Mouse (Mus musculus) adrenal gland, postnatal 36 days (tissue): ENCODE results near the gene Ikbke. TPM values are rescaled to one million over a fixed set of nuclear protein-coding genes. Genes with fewer than 3 reads are reported as not detected.
A peak's percentile ranks its signal among the peaks of the same experiment; 100 is the strongest.

Source experiments
- DNase-seq, 2 experiments: peaks; one replicate each; pipeline ENCODE4 v3.0.0; 2021; ENCODE audit warnings: mixed read lengths in 1 of 2
- long read RNA-seq, 2 experiments: library from polyadenylated mRNA; stranded (forward); transcript quantifications; one replicate each; pipeline ENCODE4 v2.0.0; 2021; ENCODE audit warnings: borderline sequencing depth in 2 of 2
- total RNA-seq, 2 experiments: library from RNA; stranded (reverse); gene quantifications; 2 replicates each; pipeline ENCODE4 v1.2.3; 2021

Ikbke gene
- 10 to 100 TPM in 1 of 2 experiments, 1 to 10 TPM in 1; 6.6 to 20.5 TPM for total RNA-seq
- long read RNA-seq, experiment 1, partial matches to known transcripts: 2 of 8 reads
- long read RNA-seq, experiment 1, other reads (novel, unspliced or antisense): 3 of 8 reads
- long read RNA-seq, experiment 2, partial matches to known transcripts: 0 of 5 reads
- long read RNA-seq, experiment 2, other reads (novel, unspliced or antisense): 2 of 5 reads

DNA sequence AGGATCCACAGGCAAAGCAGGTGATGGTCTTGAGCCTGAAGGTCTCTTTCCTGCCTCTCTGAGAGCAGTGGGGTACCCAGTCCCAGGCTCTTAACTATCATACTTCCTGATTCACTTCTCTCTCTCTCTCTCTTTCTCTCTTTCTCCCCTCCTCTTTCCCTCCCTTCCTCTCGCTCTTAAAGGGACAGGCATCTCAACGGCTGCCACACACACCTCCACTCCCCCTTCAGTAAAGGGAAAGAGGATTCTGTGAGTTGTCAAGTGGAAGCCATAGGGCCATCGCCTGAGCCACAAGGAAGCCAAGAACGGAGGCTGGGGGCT, at the start of gene Ikbke:
TSS of gene Ikbke (minus strand) at position 151 of the 321 bp plus-strand sequence.
- DNase-seq: no peak

DNA sequence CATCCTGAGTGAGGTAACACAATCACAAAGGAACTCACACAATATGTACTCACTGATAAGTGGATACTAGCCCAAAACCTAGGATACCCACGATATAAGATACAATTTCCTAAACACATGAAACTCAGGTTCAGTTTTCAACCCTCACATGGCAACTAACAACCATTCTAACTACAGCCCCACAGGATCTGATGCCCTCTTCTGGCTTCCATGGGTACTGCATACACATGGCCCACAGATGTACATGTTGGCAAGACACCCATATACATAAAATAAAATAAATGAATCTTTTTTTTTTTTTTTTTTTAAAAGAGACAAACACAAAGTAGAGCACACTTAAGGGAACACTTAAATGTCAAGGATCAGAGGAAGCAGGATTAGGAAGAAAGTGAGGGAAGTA, 49.7 kb upstream of the Ikbke start:
- DNase-seq: peak in 1 of 2 experiments; percentile 19

DNA sequence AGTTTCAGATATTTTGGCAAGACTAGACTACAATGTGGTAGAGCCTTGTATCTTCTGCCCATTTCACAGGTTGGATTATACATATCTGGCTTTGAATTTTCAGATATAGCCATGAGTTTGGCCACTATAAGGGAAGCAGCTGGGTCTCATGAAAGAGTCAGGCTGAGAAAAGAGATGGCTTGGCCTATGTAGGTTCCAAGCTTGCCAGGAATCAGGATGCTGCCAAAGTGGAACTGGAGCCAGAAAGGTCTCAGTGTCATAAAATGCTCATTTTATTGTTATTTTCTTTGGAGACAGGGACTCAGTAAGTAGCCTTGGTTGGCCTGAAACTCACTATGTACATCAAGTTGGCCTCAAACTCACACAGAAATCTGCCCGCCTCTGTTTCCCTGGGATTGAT, 47.8 kb upstream of the Ikbke start:
- DNase-seq: no peak

DNA sequence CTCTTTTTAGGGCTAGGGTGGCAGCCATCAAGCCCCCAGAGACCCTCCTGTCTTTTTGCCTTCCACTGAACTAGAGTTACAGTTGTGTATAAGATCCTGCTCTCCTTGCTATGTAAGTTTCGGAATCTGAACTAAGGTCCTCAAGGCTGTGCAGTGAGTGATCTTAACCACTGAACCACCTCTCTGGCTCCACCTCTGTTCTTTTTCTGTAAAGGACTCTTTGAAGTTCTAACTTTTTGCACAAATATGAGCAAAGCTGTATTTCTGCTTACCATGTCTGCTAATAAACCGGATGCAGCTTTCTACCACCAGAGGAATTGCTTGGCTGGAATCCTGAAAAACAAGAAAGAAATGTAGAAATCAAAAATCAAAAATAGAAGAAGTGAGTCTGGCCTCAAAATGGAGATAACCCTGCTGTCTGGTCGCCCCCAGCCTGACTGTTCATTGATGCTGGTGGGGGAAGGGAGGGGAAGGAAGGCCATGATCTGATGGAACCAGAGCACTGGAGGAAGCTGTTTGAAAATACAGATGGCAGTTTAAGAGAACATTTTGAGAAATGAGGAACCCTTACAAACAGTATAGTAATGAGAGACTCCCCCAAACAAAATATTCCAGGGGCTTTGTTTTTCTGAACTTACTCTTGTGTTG, 45.5 kb upstream of the Ikbke start:
- no peak for DNase-seq

DNA sequence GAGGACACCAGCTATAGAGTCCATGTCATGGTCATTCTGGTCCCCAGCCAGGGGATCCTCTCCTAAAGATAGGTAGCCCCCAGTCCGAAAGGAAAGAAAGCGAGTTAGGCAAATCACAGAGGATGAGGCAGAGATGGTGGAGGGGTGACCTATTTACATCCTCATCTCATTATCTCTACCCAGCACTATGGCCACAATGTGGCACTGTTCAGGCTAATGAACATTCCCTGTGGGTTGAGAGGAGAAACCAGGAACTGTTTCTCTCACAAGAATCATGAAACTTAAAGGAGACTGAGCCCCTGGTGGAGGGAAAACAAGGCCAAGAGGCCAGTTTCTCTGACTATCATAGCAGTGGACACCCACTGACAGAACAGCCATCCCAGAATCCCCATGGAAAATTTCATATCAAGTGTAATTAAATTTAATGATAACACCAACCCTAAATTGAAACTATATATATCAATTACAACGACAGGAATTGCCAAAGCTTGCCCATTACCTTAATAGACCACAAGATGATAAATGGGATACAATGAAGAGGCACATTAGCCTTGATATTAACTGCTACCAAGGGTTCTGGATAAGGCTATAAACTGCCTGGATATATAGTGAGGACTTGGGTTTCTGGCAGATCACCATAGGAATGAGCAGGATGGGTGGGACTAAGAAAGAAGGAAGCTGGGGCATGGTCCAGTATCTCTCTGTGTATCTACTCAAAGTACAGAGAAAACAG, 40.4 kb upstream of the Ikbke start:
- DNase-seq: no peak

DNA sequence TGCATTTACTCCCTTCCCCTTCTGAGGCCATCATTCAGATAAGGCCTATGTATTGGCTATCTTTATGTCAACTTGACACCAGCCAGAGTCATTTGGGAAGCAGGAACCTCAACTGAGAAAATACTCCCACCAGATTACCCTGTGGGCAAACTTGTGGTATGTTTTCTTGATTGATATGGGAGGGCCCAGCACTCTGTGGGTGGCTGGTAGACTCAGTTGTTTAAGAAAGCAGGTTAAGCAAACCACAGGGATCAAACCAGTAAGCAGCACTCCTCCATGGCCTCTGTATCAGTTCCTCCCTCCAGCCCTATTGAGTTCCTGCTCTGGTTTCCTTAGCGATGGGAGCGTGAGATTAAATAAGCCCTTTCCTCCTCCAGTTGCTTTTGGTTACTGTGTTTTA, 39.0 kb upstream of the Ikbke start:
- no peak for DNase-seq

DNA sequence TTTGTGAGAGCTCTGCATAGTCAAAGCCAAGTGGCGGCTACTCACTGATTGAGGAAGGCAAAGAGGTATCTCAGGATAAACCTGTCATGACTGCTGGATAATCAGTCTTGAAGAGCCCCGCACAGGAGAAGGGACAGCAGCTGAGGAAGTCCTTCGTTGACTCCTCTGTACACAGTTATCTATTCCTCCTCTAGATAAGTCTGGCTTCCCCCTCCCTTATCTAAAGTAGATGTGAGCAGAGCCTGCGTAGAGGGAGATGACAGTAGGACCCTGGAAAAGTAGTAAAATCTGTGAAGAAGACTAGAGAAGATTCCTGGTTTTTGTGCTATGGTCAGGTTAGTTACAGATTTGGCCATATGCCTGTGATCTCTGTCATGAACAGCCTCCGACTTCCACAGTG, 38.2 kb upstream of the Ikbke start:
- DNase-seq: no peak

DNA sequence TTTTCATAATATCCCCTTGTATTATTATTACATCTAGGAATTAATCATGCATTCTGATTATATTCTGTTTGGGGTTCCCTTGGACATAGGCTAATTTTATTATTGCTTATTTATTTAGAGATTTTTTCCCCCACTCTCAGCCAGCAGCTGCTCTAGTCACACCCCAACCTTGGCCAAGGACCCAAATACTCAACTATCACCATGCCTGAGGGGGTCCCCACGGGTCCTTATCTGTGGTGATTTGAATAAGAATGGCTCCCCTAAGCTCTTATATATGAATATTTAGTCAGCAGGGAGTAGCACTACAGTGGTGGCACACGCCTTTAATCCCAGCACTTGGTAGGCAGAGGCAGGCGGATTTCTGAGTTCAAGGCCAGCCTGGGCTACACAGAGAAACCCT, 31.9 kb upstream of the Ikbke start:
- DNase-seq: no peak

DNA sequence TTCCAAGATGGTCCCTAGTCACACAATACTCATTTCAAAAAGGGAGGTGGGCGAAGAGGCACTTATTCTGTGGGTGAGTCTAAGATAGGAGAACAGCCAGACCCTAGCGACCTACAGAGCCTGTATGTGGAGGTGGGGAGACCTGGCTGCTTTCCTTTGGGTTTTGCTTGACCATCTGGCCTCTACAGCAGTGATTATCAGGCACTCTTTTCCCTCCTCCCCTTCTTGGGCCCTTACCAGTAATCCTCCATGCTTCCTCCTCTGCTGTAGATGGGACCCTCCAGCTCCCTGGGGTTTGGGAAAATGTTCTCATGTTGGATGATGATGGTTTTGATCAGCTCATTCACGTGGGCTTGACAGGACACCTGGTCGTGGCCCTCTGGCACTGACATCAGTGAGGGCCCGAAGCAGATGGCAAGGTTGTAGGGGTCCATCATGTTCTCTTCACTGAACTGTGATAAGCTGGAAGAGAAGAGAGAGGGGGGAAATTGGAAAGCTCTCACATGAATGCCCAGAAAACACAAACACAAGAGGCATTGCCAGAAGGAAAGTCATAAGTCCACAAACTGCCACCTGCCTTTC, 30.9 kb upstream of the Ikbke start:
- DNase-seq: no peak

DNA sequence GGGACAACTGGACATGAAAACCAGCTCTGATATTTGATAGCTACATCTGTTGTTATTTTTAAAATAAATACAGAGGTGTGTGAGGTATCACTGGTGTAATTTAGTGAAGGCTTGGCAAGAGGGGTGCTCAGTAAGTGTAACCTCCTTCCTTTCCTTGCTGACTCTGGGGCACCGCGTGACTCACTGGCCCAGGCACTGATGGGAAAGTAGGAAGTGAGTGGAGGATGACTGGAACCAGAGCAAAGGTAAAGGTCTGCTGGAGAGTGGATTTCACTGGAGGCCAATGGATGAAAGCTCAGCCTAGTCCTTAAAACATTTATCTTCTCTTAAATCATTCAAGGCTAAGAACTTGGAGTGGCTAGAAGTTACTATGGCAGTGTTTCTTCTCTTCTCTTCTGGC, 21.3 kb upstream of the Ikbke start:
- DNase-seq: no peak

DNA sequence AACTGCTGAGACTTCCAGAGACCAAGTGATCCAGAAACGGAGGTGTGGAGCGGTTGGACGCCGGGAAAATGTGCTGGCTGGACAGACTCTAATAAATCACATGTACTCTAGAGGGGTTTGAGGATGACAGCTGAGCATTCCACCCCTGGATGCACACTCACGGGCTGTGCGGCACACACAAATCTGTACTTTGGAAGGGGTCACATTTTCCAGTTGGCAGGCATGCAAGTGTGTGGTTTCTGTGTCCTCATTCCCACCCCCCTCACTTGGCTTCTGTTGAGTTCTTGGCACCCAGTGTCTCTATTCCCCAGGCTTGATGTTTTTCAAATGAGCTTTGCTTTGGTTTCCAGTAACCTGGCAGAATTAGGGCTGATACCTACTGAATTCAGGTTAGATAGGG, 20.4 kb upstream of the Ikbke start:
- DNase-seq: no peak

DNA sequence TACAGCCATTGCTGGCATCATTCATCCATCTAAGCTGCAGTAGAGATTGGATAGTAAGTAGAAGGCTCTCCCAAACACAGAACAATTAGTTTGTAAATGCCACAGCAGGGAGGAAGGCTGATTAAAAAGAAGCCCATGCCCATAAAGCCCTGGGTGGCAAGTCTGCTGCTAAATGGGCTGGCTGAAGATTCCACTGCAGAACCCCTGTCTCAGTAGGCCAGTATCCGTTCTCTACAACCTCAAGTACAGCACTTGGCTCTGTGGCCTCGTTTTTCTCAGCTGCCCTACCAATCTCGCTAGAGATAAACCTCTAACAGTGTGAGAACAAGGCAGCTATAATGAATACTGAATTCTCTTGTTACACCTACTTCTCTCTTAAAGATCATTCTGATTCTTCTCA, 19.8 kb upstream of the Ikbke start:
- DNase-seq: no peak

DNA sequence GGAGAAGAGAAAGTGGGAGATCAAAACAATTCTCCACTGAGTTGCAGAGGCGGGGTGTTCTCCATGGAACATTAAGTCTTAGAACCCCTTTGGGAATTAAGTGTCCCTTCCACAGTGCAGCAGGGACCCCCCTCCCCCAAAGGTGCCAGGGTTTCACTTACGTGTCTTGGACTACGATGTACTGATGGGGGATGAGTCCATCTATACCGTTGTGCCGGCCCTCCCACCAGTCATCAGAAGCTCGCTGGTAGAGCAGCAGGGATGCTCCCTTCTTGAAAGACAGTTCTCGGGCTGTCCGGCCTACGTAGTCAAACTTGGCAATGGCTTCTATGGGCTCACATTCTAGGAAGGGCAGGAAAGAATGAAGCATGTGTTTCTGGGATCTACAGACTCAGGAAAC, 18.8 kb upstream of the Ikbke start:
- no peak for DNase-seq

DNA sequence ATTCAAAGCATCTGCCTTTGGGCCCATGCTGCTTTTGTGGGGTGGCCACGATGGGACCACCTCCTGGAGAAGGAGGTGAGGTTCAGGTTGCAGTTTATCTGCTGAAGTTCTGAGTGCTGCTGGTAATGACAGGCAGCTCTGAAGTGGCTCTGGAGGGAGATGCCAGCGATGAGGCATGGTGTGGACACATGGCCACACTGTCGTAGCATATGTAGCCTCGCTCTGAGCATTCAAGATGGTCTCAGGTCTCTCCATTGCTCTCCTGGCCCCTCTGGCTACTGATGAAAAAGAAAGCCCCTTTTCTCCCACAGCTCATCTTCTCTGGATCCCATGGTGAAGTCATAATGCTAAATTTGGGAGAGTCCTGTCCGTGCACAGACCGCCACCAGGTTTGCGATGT, 17.3 kb upstream of the Ikbke start:
- no peak for DNase-seq

DNA sequence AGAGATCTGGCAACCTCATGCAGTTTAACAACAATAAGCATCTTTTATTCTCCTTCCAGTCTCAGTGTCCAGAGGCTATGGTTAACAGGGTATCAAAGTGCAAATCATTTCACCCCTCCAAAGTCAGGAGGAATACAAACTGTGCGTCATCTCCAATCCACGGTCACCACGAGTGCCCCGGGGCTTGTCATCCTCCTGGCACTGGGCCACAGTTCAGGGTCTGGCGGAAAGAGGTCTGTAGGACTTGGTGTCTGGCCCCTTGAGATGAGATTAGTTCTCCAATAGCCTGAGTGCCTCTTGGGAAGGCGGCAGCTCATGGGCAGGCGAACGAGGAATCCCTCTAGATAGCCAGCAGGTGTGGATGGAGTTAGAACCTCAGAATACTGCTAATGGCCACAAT, 15.8 kb upstream of the Ikbke start:
- DNase-seq: peak in 1 of 2 experiments; percentile 23

DNA sequence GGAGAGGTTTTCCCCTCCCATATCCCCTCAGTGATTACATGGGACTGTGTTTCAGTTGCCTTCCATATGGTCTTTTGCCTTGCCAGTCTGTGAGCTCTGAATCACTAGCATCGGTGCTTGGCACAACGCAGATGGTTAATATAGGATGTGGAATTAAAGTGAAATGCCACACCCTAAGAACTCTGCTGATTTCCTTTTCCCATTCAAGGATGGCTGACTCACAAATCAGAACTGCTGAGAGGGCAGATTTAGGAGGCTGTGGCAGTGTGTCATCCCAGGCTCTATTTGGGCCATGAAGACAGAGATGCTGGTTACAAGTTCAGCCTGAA, 14.5 kb upstream of the Ikbke start:
- no peak for DNase-seq

DNA sequence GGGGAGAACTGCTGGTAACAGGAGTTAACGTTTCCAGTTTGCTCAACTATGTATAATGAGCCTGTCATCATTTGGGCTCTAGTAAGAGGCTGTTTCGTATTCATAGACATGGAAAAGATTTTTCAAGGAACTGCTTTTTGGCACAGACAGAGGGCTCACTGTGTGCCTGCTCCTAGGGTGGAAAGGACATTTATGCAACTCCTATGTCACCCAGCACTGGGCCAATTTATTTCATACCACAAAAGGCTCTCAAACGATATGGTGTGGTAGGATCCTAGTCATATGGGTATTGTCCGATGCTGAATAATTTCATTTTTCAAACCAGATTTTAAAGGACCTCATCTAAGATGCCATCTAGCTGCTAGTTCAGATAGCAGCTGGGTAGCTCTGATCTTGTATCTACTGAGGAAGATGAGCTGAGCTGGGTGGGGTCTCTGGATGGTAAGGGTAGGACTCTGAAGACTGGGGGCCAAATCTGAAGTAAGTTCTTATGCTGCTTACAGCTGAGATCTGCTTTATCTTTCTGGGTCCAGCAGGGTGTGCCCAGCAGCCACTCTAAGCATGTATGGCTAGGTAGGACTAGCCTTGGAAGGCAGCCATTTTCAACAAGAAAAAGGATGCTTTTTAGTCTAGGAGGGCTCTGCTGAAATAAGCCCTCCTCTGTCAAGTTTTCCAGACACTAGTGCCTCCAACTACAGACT, 14.0 kb upstream of the Ikbke start:
- DNase-seq: no peak

DNA sequence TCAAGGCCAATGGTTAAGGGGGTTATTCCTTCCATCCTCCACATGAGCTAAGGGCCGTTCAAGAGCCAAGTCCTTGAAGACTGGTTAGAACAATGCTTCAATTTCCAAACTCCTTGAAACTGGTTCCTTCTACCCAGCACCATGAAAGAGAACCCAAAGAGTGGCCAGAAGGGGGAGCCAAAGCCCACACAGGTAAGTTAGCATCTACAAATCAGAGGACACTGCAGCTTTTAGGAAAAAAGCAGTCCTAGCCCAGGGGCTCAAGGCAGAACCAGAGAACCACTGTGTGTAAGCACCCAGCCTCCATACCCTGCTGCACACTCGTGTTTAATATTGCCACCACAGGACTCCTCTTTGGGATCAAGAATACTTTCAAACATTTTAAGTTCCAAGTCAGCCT, 11.2 kb upstream of the Ikbke start:
- peak; percentile 70 to 80 for DNase-seq

DNA sequence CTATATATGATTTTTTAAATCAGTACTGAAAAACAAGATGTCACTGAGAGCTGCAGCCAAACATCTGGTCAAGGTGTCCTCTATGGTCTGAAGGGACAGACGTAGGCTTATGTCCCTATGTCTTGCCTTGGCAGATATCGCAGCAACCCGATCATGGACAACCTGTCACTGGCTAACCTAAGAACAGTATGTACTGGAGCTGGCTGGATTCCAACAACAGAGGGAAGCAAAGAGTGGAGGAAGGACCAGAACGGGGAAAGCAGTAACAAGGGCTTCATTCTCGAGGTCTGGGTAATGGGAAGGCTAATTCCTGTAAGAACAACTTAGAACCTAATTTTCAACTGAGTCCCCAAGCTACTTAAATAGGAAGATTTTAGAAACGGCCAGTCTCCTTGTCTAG, 9.5 kb upstream of the Ikbke start:
- DNase-seq: no peak

DNA sequence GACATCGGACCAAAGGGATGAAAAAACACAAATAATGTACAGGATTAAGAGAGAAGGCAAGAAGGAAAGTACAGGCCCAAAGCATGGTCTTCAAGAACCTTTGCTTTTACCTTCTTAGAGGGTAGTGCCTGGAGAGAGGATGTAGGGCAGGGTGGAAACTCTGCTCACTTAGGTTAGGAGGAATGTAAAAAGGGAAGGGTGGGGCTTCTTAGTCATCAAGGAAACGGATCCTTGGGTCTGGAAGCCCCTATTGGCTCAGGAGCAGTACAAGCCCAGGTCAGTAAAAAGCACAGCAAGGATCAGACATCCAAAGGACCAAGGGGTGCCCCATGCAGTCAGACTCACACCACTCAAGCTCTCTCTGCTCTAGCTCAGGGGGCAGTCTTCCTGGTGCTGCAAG, 7.9 kb upstream of the Ikbke start:
- DNase-seq: no peak

DNA sequence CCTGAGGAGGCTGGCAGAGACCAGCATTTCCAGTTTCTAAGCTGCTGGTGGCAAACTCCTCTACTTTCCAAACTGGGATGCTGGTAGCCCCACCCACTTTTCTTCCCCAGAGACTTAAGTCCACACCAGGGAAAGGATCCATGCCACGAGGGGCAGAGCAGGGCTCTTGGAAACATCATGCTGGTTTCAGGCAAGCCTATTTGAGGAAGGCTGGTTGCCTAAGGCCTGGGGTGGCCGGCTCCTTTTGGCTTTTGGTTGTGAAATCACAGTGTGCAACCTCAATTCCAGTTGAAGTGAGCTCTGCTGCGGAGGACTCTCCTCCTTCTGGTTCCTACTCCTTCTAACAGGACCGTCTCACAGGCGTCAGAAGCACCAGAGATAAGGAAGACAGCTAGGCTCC, 7.4 kb upstream of the Ikbke start:
- no peak for DNase-seq

DNA sequence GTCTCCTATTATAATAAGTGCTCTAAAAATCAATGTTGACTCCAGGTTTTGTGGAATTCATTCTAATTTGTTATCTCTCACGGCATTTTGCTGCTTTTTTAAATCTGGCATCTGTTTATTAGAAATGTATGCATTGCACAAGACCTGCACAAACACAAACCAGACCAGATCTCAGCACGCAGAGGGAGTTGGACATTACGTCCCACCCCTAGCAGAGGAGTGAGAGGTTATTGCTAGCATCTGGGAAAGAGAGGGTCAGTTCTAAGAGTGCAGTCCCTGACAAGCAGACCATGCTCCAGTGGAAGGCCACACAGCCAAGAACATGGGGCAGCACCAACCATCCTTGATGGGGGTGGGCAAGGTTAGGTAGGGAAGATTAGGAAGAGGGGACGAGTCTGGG, 5.2 kb upstream of the Ikbke start:
- no peak for DNase-seq

DNA sequence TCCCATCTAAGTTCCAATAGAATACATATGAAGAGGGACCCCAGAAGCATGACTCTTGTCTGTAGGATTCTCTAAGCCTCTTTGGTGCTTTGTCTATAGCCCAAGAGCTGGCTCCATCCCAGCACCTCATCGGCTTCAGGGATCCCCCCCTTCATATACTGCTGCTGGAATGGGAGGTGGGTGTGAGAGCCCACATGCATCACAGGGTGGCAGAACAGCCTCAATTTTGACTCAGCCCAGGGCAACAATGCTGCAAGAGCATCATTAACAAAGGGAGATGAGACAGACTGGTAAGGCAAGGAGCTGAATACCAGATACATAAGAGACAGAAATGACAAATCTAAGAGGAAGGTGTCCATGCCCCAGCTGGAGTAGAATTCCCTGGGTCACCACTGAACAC, 4.8 kb upstream of the Ikbke start:
- no peak for DNase-seq
